Mouse (Mus musculus) kidney, embryonic 16.5 days (tissue): Measurements from ENCODE around the gene Gadd45a. TPM values are rescaled to one million over a fixed set of nuclear protein-coding genes. Genes with fewer than 3 reads are reported as not detected.
A peak's percentile ranks its signal among the peaks of the same experiment; 100 is the strongest.
"Not testable (repeated sequence)": the region's sequence is repeated elsewhere in the genome, so short reads cannot be mapped to it uniquely, and the experiment has no call there.

Experiments
- ATAC-seq: fragments of 200-750 bp; cut with Nextera tagmentation; 2 replicates; pipeline ENCODE4 v1.8.0; 2017; ENCODE audit warnings: moderate TSS enrichment; ENCODE audit not compliant: low FRiP score, low TSS enrichment
- H3K27ac ChIP-seq: fragments of 300-500 bp; sonication (generic); 2 replicates; pipeline ENCODE4 v1.5.1; 2014; ENCODE audit warnings: low read length
- H3K27me3 ChIP-seq: fragments of 300-500 bp; sonication (generic); 2 replicates; pipeline ENCODE4 v1.6.1; 2014; ENCODE audit warnings: low read length, control low read depth, mixed read lengths; ENCODE audit not compliant: insufficient read depth
- H3K36me3 ChIP-seq: fragments of 300-500 bp; sonication (generic); 2 replicates; pipeline ENCODE4 v1.6.1; 2014; ENCODE audit warnings: low read length, control low read depth, mixed read lengths; ENCODE audit not compliant: insufficient read depth
- H3K4me1 ChIP-seq: fragments of 300-500 bp; sonication (generic); 2 replicates; pipeline ENCODE4 v1.6.1; 2014; ENCODE audit warnings: low read length, control low read depth, mixed read lengths; ENCODE audit not compliant: insufficient read depth
- H3K4me2 ChIP-seq: fragments of 300-500 bp; sonication (generic); replicated peaks from 2 replicates; pipeline ENCODE4 v1.6.1; 2014; ENCODE audit warnings: low read depth, low read length
- H3K4me3 ChIP-seq: fragments of 300-500 bp; sonication (generic); 2 replicates; pipeline ENCODE4 v1.5.1; 2014; ENCODE audit warnings: mild to moderate bottlenecking, low read length
- H3K9ac ChIP-seq: fragments of 300-500 bp; sonication (generic); replicated peaks from 2 replicates; pipeline ENCODE4 v1.6.1; 2014; ENCODE audit warnings: low read length
- H3K9me3 ChIP-seq: fragments of 300-500 bp; sonication (generic); 2 replicates; pipeline ENCODE4 v1.6.1; 2016; ENCODE audit warnings: low read length, control low read depth
- WGBS: fragments of 180-500 bp; shearing (Covaris S2); extraction: QIAGEN DNeasy Blood & Tissue Kit; methylation state at CpG from one replicate; pipeline ENCODE4 v1.1.7; 2014; 5-methylcytosine and 5-hydroxymethylcytosine counted together
- polyA plus RNA-seq: library from polyadenylated mRNA; unstranded; fragments of >200 nt; fragmentation: Nextera tagmentation; extraction: Ambion mirVana; gene quantifications from 2 replicates; pipeline ENCODE4 v1.2.1, GENCODE M21; 2015

Gene Gadd45a
- polyA plus RNA-seq, 1 experiment from 2014 or later: 39.4 TPM

- peak overlapping the region; percentile 22; the same call in 1 of the 2 replicates for H3K4me2 ChIP-seq
- H3K36me3 ChIP-seq: no peaks in the 10 kb centered on the region
- H3K27me3 ChIP-seq: no peaks in the 10 kb centered on the region
- no peak overlapping the region for H3K27ac ChIP-seq
- H3K9ac ChIP-seq: peak overlapping the region; percentile 41
- H3K4me3 ChIP-seq: peak overlapping the region; percentile 21
- no peaks in the 10 kb centered on the region for H3K9me3 ChIP-seq
- 57% methylated on average over 7 of the region's 7 CpGs for WGBS
- peaks cover 23% of the 10 kb centered on the region; the same call in 1 of the 2 replicates for H3K4me1 ChIP-seq
- ATAC-seq: no peak
Measured at GRCm38 (mm10) chr6:67034331-67035130, 2.7 kb downstream of the Gadd45a start.

- Histone ChIP-seq H3K36me3 (no peaks in the 10 kb centered on the region), H3K4me3 (no peak overlapping the region), H3K9ac (no peak overlapping the region), H3K27ac (no peak overlapping the region), H3K4me1 (peaks cover 25% of the 10 kb centered on the region; the same call in 1 of the 2 replicates), H3K4me2 (no peak overlapping the region), H3K9me3 (no peaks in the 10 kb centered on the region), H3K27me3 (no peaks in the 10 kb centered on the region)
- 70% methylated on average over 4 of the region's 4 CpGs for WGBS
- no peak for ATAC-seq
Measured at GRCm38 (mm10) chr6:67033604-67034003, 3.7 kb downstream of the Gadd45a start.

GRCm38 (mm10) chr6:67032972-67033371 is 4.3 kb downstream of the Gadd45a start:
- not testable (repeated sequence) for H3K27ac ChIP-seq, ATAC-seq, H3K4me3 ChIP-seq, H3K9ac ChIP-seq, H3K27me3 ChIP-seq, H3K36me3 ChIP-seq, H3K9me3 ChIP-seq, H3K4me2 ChIP-seq
- WGBS: 93% methylated on average over 2 of the region's 4 CpGs
- peaks cover 22% of the 10 kb centered on the region; the same call in 1 of the 2 replicates for H3K4me1 ChIP-seq

DNA sequence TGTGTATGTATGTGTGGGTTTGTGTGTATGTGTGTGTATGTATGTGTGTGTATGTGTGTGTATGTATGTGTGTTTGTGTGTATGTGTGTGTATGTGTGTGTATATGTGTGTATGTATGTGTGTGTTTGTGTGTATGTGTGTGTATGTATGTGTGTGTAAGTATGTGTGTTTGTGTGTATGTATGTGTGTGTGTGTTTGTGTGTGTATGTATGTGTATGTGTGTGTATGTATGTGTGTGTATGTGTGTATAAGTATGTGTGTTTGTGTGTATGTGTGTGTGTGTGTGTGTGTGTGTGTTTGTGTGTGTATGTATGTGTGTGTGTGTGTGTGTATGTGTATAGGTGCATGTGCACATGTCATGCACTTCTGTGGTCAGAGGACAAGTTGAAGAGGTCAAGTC is 4.7 kb downstream of the Gadd45a start:
- not testable (repeated sequence) for H3K4me3 ChIP-seq, H3K27ac ChIP-seq, H3K9ac ChIP-seq, H3K4me2 ChIP-seq, ATAC-seq, H3K27me3 ChIP-seq, H3K9me3 ChIP-seq, H3K36me3 ChIP-seq
- H3K4me1 ChIP-seq: peaks cover 17% of the 10 kb centered on the region; the same call in 1 of the 2 replicates

- ATAC-seq: no peak
- H3K27me3 ChIP-seq: no peaks in the 10 kb centered on the region
- no peaks in the 10 kb centered on the region for H3K9me3 ChIP-seq
- H3K9ac ChIP-seq: no peak overlapping the region
- H3K36me3 ChIP-seq: no peaks in the 10 kb centered on the region
- H3K4me1 ChIP-seq: peaks cover 16% of the 10 kb centered on the region; the same call in 1 of the 2 replicates
- no peak overlapping the region for H3K4me2 ChIP-seq
- 72% methylated on average over 5 of the region's 5 CpGs for whole genome bisulfite sequencing
- no peak overlapping the region for H3K4me3 ChIP-seq
- H3K27ac ChIP-seq: no peak overlapping the region
Measured at GRCm38 (mm10) chr6:67030846-67031245, 6.4 kb downstream of the Gadd45a start.

GRCm38 (mm10) chr6:67030416-67030815 is 6.8 kb downstream of the Gadd45a start:
- no peaks in the 10 kb centered on the region for H3K9me3 ChIP-seq
- no peaks in the 10 kb centered on the region for H3K36me3 ChIP-seq
- H3K4me3 ChIP-seq: no peak overlapping the region
- peaks cover 15% of the 10 kb centered on the region; the same call in 1 of the 2 replicates for H3K4me1 ChIP-seq
- H3K9ac ChIP-seq: no peak overlapping the region
- no peaks in the 10 kb centered on the region for H3K27me3 ChIP-seq
- no peak for ATAC-seq
- H3K4me2 ChIP-seq: no peak overlapping the region
- H3K27ac ChIP-seq: no peak overlapping the region
- WGBS: 37% methylated on average over 2 of the region's 2 CpGs

- Histone ChIP-seq H3K4me1 (peaks cover 13% of the 10 kb centered on the region; the same call in 1 of the 2 replicates), H3K4me2 (no peak overlapping the region), H3K4me3 (no peak overlapping the region), H3K9me3 (no peaks in the 10 kb centered on the region), H3K27ac (no peak overlapping the region), H3K27me3 (no peaks in the 10 kb centered on the region), H3K36me3 (no peaks in the 10 kb centered on the region), H3K9ac (no peak overlapping the region)
- WGBS: 43% methylated on average over 3 of the region's 3 CpGs
- ATAC-seq: no peak
Measured at GRCm38 (mm10) chr6:67029987-67030386, 7.3 kb downstream of the Gadd45a start.

DNA sequence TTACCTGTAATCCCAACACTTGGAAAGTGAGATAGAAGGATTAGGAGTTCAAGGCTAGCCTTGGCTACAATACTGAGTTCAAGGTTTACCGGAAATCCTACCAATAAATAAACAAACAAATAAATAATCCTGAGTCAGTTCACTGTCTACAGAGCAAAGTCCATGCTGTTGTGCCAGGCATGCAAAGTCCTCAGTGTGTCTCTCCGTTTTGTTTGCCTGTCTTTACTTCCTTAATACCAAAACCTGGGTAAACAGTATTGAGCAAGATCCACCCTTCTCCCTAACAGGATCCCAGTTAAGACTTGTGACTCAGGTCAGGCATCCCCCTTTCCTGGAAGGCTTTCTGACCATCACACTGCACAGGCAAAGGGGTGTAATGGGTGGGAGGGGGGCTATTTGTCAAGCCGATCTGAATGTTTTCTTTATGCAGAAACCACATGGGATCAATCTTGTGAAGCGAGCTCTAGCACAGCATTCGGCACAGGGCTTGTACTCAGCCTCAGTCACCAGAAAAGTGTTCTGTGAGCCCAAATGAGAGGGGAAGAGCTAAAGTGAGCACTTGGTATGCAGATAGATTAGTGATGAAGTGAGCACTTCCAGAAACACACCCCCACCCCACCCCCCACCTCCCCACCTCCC is 7.8 kb downstream of the Gadd45a start:
- ATAC-seq: no peak
- H3K27me3 ChIP-seq: no peaks in the 10 kb centered on the region
- WGBS: 47% methylated on average over 5 of the region's 5 CpGs

DNA sequence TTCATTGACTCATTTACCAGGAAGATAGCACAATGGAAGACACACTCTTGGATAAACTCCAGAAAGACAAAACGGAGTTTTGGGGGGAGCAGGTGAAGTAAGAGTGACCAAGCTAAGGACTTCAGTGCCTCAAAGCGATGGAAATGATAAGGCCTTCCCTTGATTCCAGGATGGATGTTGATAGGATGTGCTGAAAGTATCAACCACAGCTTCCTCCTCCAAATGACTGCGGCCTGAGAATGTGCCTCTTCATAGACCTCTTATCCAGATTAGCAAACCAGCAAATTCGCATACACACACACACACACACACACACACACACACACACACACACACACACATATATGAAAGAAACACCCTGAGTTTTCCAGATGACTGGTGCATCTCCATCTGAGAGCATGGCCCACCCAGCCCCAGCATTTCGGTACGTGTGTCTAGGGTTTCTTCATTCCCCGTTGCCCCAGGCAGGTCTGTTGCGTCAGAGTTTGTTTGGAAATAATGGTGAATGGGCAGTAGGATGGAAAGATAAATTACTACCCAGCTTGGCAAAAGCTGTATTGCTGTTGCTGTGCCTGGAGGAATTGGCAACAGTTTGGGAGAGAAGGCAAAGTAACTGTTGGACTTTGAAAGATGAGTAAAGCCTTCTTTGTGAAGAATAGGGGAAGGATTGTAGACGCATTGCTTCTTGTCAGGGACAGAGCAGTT is 9.7 kb downstream of the Gadd45a start:
- Histone ChIP-seq H3K27me3 (no peaks in the 10 kb centered on the region), H3K4me3 (no peak overlapping the region), H3K27ac (no peak overlapping the region), H3K9ac (no peak overlapping the region), H3K4me2 (no peak overlapping the region), H3K9me3 (no peaks in the 10 kb centered on the region), H3K36me3 (no peaks in the 10 kb centered on the region), H3K4me1 (peaks cover 5% of the 10 kb centered on the region; the same call in 1 of the 2 replicates)
- 71% methylated on average over 9 of the region's 9 CpGs for WGBS
- no peak for ATAC-seq

More for the DNA sequence above, 7.8 kb downstream of the Gadd45a start:
- Histone ChIP-seq H3K36me3 (no peaks in the 10 kb centered on the region), H3K9me3 (no peaks in the 10 kb centered on the region), H3K9ac (no peak overlapping the region), H3K4me3 (no peak overlapping the region), H3K4me2 (no peak overlapping the region), H3K4me1 (peaks cover 8% of the 10 kb centered on the region; the same call in 1 of the 2 replicates), H3K27ac (no peak overlapping the region)
